In genomic region chr14:48153865-48154511, GRCm38 (mm10) we compare ENCODE assay signal across 16 mouse cellular contexts.
"Had no signal": no experiment of that assay in that cellular context is flagged by ENCODE, and none has a peak within 500 bp of the region (broad histone marks: within the 10 kb centered on the region; RNA-seq: fewer than 3 reads in every experiment).

No protein-coding gene starts in this region.

- H3K9me3 ChIP-seq: lung, embryonic 15.5 days; midbrain, embryonic 13.5 days; midbrain, embryonic 15.5 days; neural tube, embryonic 12.5 days; stomach, embryonic 15.5 days had no signal

- H3K9ac ChIP-seq: lung, embryonic 15.5 days; midbrain, embryonic 13.5 days; midbrain, embryonic 15.5 days; neural tube, embryonic 12.5 days; stomach, embryonic 15.5 days had no signal

- H3K4me3 ChIP-seq: lung, embryonic 15.5 days; megakaryocyte, embryonic 14.5 days; midbrain, embryonic 13.5 days; midbrain, embryonic 15.5 days; neural tube, embryonic 12.5 days; stomach, embryonic 15.5 days had no signal

- DNase-seq: lung, adult 2 months; lung, postnatal 14 days; lung, postnatal 36 days; right cerebral cortex, postnatal 14 days; thymus, adult 2 months; thymus, postnatal 25 days; thymus, postnatal 4 days had no signal

- H3K4me2 ChIP-seq: lung, embryonic 15.5 days; midbrain, embryonic 11.5 days; midbrain, embryonic 13.5 days; midbrain, embryonic 15.5 days; neural tube, embryonic 12.5 days had no signal

- H3K27me3 ChIP-seq: lung, embryonic 15.5 days; megakaryocyte, embryonic 14.5 days; midbrain, embryonic 13.5 days; midbrain, embryonic 15.5 days; neural tube, embryonic 12.5 days; stomach, embryonic 15.5 days had no signal

- H3K4me1 ChIP-seq: megakaryocyte, embryonic 14.5 days; midbrain, embryonic 15.5 days; neural tube, embryonic 12.5 days had no signal

- ATAC-seq: lung, postnatal 0 days; midbrain, embryonic 13.5 days; midbrain, embryonic 15.5 days had no signal

- H3K36me3 ChIP-seq: lung, embryonic 15.5 days; midbrain, embryonic 13.5 days; midbrain, embryonic 15.5 days; neural tube, embryonic 12.5 days; stomach, embryonic 15.5 days had no signal

- H3K27ac ChIP-seq: lung, embryonic 15.5 days; macrophage; midbrain, embryonic 13.5 days; midbrain, embryonic 15.5 days; neural tube, embryonic 12.5 days; stomach, embryonic 15.5 days had no signal
